Mouse (Mus musculus): ENCODE measurements around the gene Gnptab. TPM values are rescaled to one million over a fixed set of nuclear protein-coding genes. Genes with fewer than 3 reads are reported as not detected.

The Gnptab gene
- polyA plus RNA-seq, 1 experiment from 2014 or later = 15.5 TPM

DNA sequence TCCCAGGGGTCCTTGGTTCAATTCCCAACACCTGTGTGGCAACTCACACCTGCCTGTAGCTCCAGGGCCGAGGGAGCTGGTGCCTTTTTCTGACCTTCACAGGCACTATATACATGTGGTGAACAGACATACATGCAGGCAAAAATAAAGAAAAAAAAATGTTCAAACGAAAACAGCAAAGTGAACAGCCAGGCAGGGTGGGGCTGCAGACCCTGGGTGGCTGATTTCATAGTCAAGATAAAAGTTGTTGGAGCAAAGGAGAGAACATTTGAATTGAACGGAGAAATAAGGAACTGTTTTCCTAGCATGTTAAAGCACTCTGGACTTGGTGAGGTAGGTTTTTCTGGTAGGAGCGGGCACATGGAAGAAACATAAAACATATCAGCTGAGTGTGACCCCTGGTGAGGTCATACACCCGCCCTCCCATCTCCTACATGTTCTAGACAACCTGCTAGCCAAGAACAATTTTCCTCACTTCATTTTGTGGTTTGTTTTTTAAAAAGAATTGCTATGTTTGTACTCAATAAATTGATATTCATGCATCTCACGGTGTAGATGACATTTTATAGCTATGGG is 19.8 kb downstream of the Gnptab start:
- Histone ChIP-seq H3K4me3 (no peak overlapping the region), H3K4me2 (no peak overlapping the region), H3K27ac (replicated peaks) (no peak overlapping the region), H3K4me1 (replicated peaks) (no peaks in the 10 kb centered on the region), H3K9me3 (no peaks in the 10 kb centered on the region), H3K27me3 (no peaks in the 10 kb centered on the region), H3K9ac (no peak overlapping the region), H3K36me3 (peaks cover 10% of the 10 kb centered on the region)
- no peak for ATAC-seq (ENCODE audit: low read depth)
- 90% methylated on average over 6 of the region's 6 CpGs for WGBS

DNA sequence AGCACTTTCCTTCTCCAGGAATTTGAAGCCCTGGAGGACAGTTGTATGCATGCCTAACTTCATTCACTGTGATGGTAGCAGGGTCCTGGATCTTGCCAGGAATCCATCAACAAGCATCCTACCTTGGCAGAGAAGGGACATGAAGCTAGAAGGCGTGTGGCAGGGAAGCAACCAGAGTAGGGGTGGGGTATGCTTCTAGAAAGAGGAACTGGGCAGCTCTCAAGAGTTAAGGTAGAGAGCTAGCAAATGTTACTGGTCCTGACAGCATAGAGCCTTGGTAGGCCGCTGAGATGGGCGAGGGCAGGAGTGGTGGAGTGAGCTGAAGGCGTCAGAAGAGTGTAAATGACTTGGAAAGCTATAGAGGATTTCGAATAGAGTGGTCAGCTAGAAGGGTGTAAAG is 20.3 kb downstream of the Gnptab start:
- 92% methylated on average over 5 of the region's 5 CpGs for WGBS
- Histone ChIP-seq H3K36me3 (peaks cover 10% of the 10 kb centered on the region), H3K4me2 (no peak overlapping the region), H3K9ac (no peak overlapping the region), H3K4me1 (replicated peaks) (no peaks in the 10 kb centered on the region), H3K9me3 (no peaks in the 10 kb centered on the region), H3K27me3 (no peaks in the 10 kb centered on the region), H3K27ac (replicated peaks) (no peak overlapping the region), H3K4me3 (no peak overlapping the region)
- no peak for ATAC-seq (ENCODE audit: low read depth)

DNA sequence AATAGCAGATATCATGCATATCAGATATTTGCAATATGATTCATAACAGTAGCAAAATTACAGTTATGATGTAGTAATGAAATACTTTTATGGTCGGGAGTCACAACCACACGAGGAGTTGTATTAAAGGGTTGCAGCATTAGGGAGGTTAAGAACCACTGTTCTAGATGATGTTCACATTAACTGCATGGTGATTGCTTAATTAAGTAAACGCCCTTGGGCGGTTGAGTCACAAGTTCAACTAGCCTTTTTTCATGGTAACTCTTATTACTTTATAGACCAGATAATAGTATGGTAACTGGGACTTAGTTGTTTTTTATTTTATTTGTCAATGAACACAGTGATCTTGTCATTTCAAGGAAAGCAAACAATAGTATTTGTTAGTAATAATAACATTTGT is 24.1 kb downstream of the Gnptab start:
- H3K9me3 ChIP-seq = no peaks in the 10 kb centered on the region
- H3K4me2 ChIP-seq = no peak overlapping the region
- H3K4me3 ChIP-seq = no peak overlapping the region
- no peaks in the 10 kb centered on the region for H3K4me1 ChIP-seq (replicated peaks)
- ATAC-seq (ENCODE audit: low read depth) = no peak
- WGBS = 93% methylated on average over 4 of the region's 4 CpGs
- H3K36me3 ChIP-seq = peaks cover 10% of the 10 kb centered on the region
- H3K9ac ChIP-seq = no peak overlapping the region
- no peak overlapping the region for H3K27ac ChIP-seq (replicated peaks)
- H3K27me3 ChIP-seq = no peaks in the 10 kb centered on the region

DNA sequence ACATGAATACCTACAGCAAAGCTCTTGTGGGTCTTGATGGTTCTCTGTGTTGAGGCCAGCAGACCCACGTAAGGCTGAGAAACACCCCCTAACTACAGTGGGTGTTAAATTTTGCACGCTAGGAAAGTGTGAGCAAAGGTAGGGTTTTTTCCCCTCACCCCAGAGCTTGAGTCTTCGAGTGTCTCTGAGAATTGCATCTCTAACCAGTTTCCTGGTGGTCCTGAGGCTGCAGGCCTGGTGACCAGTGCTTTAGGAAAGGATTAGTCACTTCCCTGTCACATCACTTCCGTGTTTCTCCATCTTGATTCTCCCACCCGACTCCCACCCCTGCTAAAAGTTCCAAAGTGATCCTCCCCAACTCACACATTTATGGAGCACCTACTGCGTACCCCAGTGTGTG is 25.3 kb downstream of the Gnptab start:
- H3K4me3 ChIP-seq = no peak overlapping the region
- H3K9ac ChIP-seq = no peak overlapping the region
- no peaks in the 10 kb centered on the region for H3K27me3 ChIP-seq
- no peaks in the 10 kb centered on the region for H3K9me3 ChIP-seq
- peaks cover 10% of the 10 kb centered on the region for H3K36me3 ChIP-seq
- no peak overlapping the region for H3K4me2 ChIP-seq
- H3K27ac ChIP-seq (replicated peaks) = no peak overlapping the region
- no peaks in the 10 kb centered on the region for H3K4me1 ChIP-seq (replicated peaks)
- WGBS = 86% methylated on average over 6 of the region's 6 CpGs
- no peak for ATAC-seq (ENCODE audit: low read depth)

DNA sequence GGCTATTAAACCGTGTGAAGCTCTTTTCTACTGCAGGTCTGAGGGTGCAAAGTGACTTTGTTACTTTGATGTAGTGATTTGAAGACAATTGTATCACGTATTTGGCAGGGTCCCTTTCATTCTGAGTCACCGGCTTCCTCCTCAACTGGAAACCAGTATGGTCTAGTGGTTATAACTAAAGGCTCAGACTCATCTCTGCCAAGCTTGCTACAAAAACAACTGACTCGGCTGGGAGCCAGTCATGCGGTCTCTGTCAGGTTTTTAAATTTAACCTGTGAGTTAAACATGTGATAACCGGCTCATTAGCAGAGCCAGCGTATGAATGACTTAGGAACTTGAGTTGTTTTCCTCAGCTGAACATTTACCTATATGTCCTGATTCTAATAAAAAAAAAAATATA is 26.9 kb downstream of the Gnptab start:
- Histone ChIP-seq H3K36me3 (peaks cover 10% of the 10 kb centered on the region), H3K4me3 (no peak overlapping the region), H3K27ac (replicated peaks) (no peak overlapping the region), H3K9ac (no peak overlapping the region), H3K27me3 (no peaks in the 10 kb centered on the region), H3K9me3 (no peaks in the 10 kb centered on the region), H3K4me2 (no peak overlapping the region), H3K4me1 (replicated peaks) (no peaks in the 10 kb centered on the region)
- 61% methylated on average over 7 of the region's 7 CpGs for WGBS
- no peak for ATAC-seq (ENCODE audit: low read depth)

DNA sequence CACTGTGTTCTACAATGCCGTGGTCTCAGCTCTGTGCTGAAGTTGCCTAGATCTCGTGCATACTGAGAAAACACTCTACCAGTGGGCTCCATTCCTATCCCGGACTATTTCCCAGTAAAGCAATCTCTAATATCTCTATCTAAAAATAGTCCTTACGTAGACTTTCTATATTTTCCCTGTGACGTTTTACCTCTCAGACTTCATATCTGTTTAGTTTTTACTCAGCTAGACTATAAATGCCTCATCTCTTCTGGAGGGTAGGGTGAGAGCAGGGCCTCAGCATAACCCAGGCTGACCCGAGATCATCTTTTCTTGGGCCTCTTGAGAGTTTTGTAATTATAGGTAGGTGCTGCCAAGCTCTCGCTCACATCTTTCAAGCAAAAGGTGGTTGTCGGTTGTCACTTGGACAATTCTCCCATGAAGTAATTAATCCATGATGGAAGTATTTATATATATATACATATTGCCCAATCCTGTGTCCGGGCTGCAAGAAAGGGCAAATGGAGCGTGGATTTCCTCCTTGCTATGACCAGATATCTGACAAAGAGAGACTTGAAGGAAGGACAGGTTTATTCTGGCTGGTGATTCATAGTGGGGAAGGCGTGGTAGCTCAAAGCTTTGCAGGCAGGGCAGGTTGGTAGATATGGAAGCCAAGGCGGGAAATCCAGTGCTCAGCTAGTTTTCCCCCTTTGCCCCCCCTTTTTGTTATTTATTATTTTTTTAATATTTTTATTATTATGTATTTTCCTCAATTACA is 29.1 kb downstream of the Gnptab start:
- 95% methylated on average over 12 of the region's 12 CpGs for WGBS
- Histone ChIP-seq H3K9ac (no peak overlapping the region), H3K36me3 (no peaks in the 10 kb centered on the region), H3K4me1 (replicated peaks) (no peaks in the 10 kb centered on the region), H3K9me3 (no peaks in the 10 kb centered on the region), H3K27me3 (no peaks in the 10 kb centered on the region), H3K27ac (replicated peaks) (no peak overlapping the region), H3K4me2 (no peak overlapping the region), H3K4me3 (no peak overlapping the region)
- no peak for ATAC-seq (ENCODE audit: low read depth)

DNA sequence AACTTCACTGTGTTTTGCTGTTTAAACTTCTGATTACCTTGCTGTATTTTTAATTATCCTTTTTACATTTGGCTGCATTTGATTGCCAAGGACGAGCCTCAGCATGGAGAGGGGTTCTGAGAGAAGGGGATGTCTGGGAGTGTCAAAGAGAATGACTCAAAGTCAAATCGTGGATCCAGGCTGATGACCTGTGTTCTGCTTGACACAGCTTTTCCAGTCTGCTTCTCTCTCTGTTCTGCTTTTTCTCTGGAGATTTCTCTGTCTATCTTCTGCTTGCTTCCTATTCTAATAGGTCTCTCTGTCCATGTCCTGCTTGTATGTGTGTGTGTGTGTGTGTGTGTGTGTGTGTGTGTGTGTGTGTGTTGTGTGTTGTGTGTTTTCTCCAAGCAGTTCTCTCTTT is 30.8 kb downstream of the Gnptab start:
- no peaks in the 10 kb centered on the region for H3K9me3 ChIP-seq
- no peak for ATAC-seq (ENCODE audit: low read depth)
- H3K4me1 ChIP-seq (replicated peaks) = no peaks in the 10 kb centered on the region

DNA sequence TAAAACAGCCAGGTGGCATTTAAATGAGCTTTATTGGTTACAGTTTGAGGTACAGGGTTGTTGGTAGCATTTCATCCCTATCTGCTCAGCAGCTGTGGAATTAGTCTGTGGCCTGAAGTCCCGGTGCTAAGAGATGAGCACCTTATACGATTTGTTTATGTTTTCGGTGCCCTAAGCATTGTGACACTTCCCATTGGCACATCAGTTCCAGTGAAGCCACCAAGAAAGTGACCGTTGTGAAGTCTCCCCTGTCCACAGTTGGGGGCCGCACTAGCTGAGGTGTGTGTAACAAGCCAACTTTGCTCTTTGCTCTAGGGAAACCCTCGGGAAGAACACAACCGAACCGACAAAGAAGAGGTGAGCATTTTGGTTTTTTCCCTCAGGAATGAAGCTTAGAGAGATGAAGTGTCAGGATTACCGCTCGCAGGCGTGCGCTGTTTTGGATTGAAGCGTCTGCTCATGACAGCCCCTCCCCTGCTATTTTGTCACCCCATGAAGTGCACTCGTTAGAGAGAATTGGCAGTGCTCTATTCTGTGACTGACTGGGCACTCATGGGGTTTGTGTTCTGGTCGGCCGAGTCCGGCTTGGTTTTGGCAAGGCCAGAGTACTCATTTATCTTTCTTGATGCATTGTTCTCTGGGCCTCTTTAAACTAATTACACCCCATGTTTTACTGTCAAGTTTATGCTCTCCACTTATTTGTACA is 33.5 kb downstream of the Gnptab start:
- 59% methylated on average over 17 of the region's 17 CpGs for WGBS
- no peak for ATAC-seq (ENCODE audit: low read depth)
- H3K4me3 ChIP-seq = no peak overlapping the region

More for the DNA sequence above, 30.8 kb downstream of the Gnptab start:
- no peaks in the 10 kb centered on the region for H3K27me3 ChIP-seq
- no peak overlapping the region for H3K27ac ChIP-seq (replicated peaks)
- WGBS = 63% methylated on average over 2 of the region's 2 CpGs
- no peak overlapping the region for H3K4me2 ChIP-seq
- H3K9ac ChIP-seq = no peak overlapping the region
- no peak overlapping the region for H3K4me3 ChIP-seq
- no peaks in the 10 kb centered on the region for H3K36me3 ChIP-seq

DNA sequence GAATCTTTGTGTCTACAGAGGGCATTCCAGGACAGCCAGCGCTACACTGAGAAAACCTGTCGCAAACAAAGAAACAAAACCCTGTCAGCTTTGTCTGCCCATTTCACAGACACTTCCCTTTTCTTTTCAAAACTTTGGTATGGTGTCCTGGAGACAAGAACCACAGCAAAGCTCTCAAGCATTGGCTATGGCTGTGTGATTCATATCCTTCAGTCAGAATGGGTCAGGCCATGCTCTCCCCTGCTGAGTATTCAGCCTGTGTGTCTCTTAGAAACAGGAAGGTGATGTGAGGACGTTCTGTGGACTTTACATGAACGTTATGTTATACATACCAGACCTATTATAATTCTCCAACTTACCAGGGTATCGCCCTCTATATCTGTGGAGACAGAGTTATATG is 38.8 kb downstream of the Gnptab start:
- ATAC-seq (ENCODE audit: low read depth) = no peak
- H3K36me3 ChIP-seq = peaks cover 30% of the 10 kb centered on the region
- WGBS = 70% methylated on average over 5 of the region's 5 CpGs

More for the DNA sequence above, 33.5 kb downstream of the Gnptab start:
- no peak overlapping the region for H3K4me2 ChIP-seq
- H3K27ac ChIP-seq (replicated peaks) = no peak overlapping the region
- no peaks in the 10 kb centered on the region for H3K27me3 ChIP-seq
- H3K9ac ChIP-seq = no peak overlapping the region
- peaks cover 8% of the 10 kb centered on the region; the same call in 1 of the 2 replicates for H3K36me3 ChIP-seq
- H3K4me1 ChIP-seq (replicated peaks) = no peaks in the 10 kb centered on the region
- H3K9me3 ChIP-seq = no peaks in the 10 kb centered on the region

DNA sequence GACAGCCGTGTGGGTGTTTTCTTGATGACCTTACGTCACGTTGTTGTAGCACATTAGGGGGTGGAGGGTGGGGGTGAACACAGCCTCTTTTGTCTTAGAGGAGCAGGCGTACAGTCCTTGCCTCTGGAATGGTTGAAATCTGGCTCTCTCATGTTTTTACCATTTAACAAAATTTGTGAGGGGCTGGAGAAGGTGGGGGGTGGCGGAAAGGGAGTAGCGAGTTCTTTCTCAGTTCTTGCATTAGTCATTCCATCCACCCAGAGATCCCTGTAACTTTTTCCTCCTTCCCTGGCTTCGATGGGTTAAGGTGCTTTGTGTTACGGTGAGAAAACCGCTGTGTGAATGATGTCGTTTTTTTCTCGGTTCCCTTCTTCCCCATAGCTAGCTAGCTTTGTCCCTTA is 41.2 kb downstream of the Gnptab start:
- Histone ChIP-seq H3K4me3 (no peak overlapping the region), H3K4me2 (no peak overlapping the region), H3K4me1 (replicated peaks) (no peaks in the 10 kb centered on the region), H3K27me3 (no peaks in the 10 kb centered on the region), H3K9me3 (no peaks in the 10 kb centered on the region), H3K27ac (replicated peaks) (no peak overlapping the region), H3K9ac (no peak overlapping the region), H3K36me3 (peaks cover 28% of the 10 kb centered on the region)
- WGBS = 74% methylated on average over 11 of the region's 11 CpGs
- ATAC-seq (ENCODE audit: low read depth) = no peak

More for the DNA sequence above, 38.8 kb downstream of the Gnptab start:
- no peak overlapping the region for H3K4me2 ChIP-seq
- H3K9ac ChIP-seq = no peak overlapping the region
- H3K4me1 ChIP-seq (replicated peaks) = no peaks in the 10 kb centered on the region
- H3K9me3 ChIP-seq = no peaks in the 10 kb centered on the region
- no peak overlapping the region for H3K27ac ChIP-seq (replicated peaks)
- no peak overlapping the region for H3K4me3 ChIP-seq
- no peaks in the 10 kb centered on the region for H3K27me3 ChIP-seq

DNA sequence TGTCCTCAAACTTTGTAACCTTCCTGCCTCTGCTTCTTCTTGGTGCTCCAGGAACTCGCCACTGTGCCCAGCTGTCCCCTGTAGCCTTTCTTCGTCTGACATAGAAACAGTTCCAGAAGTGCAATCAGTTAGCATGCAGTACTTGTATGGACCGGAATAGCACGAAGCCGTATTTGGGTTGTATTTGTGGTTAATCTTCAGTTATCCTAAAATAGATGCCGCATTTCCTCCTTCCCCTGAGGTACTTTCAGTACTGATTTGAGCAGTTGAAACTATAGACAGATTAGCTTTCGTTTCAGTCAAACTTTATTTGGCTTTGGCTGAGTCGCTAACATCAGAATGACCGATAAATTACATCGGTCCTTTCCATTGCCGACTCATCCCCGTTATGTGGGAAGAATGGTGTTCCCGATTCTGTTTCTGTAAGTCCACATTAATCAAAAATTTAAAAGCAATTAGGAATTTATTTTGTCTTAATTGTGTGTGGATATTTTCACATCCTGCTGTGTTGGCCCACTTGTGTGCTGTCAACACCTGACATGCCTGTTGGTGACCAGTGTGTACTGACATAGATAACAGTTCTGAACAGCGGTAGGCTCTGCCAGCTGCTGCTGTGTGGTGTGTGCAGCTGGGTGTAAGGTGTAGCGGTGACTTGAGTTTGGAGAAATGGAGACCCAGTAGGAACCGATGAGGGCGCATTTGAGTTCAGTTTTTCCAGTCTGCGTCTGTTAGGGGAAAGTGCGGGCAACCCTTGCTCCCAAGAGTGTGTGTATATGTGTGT is 41.9 kb downstream of the Gnptab start:
- H3K36me3 ChIP-seq = peaks cover 22% of the 10 kb centered on the region
- H3K9me3 ChIP-seq = no peaks in the 10 kb centered on the region
- no peak for ATAC-seq (ENCODE audit: low read depth)
- H3K9ac ChIP-seq = no peak overlapping the region
- WGBS = 92% methylated on average over 19 of the region's 19 CpGs
- H3K4me1 ChIP-seq (replicated peaks) = no peaks in the 10 kb centered on the region
- no peak overlapping the region for H3K4me2 ChIP-seq
- H3K27me3 ChIP-seq = no peaks in the 10 kb centered on the region
- no peak overlapping the region for H3K4me3 ChIP-seq
- H3K27ac ChIP-seq (replicated peaks) = no peak overlapping the region

Measured in neural tube, embryonic 13.5 days (tissue).